Mouse (Mus musculus) embryo, embryonic 9.5 days (tissue): Measurements from ENCODE around the gene Fgf9.

Source experiments
- DNase-seq: peaks from one replicate; pipeline ENCODE4 v3.0.0-alpha.2; 2017; ENCODE audit errors: extremely low spot score

Fgf9 gene

GRCm38 (mm10) chr14:58089486-58089885 lies 19.1 kb downstream of the Fgf9 start:
- no peak for DNase-seq

GRCm38 (mm10) chr14:58091321-58091720 lies 21.0 kb downstream of the Fgf9 start:
- no peak for DNase-seq

DNA sequence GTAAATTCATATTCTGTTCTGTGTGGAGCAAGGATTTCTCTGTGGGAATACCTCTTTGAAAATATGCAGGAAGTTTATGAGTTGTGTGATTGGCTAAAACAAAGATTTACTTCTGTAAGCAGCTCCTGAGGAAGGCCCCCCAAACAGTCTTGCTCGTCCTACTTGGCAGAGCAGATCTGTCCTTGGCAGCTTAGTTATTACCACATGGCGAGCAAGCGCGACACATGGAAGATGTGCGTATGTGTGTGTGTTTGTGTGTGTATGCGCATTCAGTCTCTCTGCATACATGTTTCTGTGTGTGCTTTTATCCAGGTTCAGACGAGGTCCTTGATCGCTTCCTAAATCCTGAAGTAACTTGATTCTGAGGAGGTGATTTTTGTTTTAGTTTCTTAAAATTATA lies 29.3 kb downstream of the Fgf9 start:
- DNase-seq = no peak

DNA sequence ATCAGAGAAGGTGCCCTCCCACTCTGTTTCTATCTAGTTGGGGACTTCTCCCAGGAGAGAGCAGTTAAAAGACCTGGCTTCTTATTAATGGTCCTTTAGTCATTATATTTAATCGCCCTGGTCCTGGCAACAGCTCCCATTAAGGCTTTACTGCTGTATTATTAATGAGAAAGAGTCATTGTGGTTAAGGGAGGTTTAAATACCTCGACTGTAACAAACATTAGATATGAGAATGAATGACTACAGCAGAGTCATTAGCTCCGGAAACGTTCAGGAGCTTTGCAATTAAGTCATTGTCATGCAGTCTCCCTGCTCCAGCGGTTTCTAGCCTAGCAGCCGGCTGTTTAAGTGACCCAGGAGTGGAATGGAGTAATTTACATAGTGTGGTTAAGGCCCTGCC lies 31.0 kb downstream of the Fgf9 start:
- DNase-seq = no peak

DNA sequence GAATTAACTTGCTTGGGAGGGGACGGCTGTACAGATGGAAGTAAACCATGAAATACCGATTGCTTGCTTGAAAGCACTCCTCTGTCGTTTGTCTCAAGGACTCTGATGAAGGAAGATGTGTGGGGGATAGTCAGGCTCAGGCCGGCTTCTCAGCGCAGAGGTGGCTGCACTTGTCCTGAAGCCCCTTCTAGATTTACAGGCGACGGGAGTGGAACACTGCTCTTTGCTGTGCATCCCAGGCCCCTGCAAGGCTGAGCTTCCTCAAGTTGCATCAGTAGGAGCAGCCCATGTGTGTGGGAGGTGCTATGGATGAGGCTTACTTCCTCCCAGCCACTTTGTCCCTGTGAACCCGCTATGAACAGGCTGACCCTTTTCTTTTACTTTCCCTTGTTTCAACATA lies 33.9 kb downstream of the Fgf9 start:
- DNase-seq = no peak

DNA sequence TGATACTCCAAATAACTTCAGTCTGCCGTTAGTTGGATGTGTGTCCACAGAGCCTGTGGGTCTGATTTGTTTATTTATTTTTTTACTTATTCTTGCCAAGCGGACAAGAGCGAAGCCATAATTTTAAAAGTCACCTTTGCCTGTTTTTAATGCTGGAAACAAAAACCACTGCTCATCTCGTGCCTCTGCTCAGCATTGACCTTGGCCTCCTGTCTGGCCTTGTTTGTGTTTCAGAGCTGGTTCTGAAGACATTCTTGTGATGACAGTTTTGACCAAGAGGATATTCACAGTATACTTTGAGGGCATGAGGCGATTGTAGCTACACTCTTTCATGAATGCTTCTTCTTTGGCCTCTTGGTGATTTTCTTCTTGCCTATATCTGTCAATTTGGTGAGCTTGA lies 35.2 kb downstream of the Fgf9 start:
- DNase-seq = no peak

DNA sequence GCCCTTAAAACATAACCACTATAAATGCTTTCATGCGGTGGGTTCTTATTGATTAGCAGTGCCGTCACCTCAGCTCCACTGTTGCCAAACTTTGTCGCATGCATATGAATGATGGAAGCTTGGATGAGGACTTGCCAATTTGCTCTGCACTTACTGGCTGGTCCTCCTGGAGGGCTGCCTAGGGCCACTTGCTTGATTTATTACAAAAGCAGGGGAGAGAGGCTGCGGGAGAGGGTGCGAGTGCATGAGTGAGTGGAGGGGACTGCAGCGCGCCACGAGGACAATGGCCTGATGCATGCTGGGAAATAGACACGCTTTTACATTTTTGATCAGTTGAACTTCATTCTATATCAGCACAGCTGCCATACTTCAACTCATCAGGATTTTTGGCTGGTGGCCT lies 39.3 kb downstream of the Fgf9 start:
- no peak for DNase-seq

DNA sequence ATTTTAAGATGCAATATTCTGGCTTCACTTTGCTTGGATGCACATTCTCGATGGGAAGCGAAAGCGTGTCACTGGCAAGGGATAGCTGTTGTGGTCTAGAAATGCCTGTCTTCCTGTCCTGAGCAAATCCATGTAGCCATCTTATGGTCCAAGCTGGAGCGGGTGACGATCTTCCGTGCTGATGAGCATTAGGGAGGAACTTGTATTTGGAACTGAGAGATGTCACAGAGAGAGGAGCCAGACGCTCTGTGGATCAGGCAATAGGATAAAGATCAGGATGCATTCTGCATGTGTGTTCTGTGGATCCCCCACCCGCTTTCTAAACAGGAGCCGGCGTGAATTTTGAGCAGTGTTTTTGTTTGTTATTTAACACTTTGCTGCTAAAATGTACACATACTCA lies 41.2 kb downstream of the Fgf9 start:
- no peak for DNase-seq

- no peak for DNase-seq
Observed at GRCm38 (mm10) chr14:58112341-58112740, 42.0 kb downstream of the Fgf9 start.

DNA sequence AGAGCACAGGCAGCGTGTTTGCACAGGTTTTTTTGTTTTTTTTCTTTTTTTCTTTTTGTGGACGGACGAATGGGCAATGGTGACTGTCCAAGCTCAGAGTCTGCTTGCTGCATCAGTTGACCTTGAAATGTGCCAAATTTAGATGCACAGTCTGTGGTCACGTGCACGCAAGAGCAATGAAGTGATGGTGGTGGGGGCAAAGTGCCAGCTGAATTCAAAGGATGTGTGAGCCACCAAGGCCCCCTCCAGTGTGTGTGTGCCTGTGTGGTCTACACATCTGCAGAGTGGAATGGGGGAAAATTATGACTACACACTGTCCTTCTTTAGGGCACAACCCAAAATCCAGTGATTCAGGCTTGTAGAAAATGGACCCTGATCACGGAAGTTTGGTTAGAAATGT lies 42.8 kb downstream of the Fgf9 start:
- DNase-seq = no peak

GRCm38 (mm10) chr14:58114146-58114545 lies 43.8 kb downstream of the Fgf9 start:
- no peak for DNase-seq

DNA sequence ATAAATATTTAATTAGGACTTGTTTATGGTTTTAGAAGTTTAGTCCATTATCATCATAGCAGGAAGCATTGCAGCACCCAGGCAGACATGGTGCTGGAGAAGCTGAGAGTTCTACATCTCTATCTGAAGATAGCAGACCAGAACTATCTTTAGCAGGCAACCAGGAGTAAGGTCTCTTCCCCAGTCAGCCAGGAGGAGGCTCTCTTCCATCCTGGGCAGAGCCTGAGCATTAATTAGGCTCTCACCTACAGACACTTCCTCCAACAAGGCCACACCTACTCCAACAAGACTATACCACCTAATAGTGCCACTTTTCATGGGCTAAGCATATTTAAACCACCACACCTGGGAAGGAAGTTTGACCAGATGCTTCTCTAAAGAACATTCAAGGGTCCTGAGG lies 54.3 kb downstream of the Fgf9 start:
- DNase-seq = no peak

DNA sequence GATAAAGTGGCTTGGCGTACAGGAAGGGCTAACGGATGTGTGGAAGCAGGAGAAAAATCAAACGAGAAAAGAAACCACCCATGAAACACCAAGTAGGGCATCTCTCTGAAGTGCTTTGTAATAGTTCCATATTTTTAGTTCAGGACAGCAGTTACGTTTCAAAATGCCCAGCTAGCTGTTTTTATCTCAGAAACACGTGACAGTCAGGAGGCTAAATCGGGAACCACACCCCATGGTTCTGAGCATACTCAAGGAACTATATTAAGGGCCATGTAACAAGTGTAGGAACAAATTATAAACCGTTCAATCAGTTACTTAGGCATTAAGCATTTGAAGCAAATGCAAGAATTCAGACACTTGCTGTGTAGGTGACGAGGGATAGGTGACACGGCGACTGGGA lies 56.2 kb downstream of the Fgf9 start:
- no peak for DNase-seq

GRCm38 (mm10) chr14:58139506-58140055 lies 69.2 kb downstream of the Fgf9 start:
- DNase-seq = no peak

- DNase-seq = no peak
Observed at GRCm38 (mm10) chr14:58149637-58150470, 79.5 kb downstream of the Fgf9 start.

DNA sequence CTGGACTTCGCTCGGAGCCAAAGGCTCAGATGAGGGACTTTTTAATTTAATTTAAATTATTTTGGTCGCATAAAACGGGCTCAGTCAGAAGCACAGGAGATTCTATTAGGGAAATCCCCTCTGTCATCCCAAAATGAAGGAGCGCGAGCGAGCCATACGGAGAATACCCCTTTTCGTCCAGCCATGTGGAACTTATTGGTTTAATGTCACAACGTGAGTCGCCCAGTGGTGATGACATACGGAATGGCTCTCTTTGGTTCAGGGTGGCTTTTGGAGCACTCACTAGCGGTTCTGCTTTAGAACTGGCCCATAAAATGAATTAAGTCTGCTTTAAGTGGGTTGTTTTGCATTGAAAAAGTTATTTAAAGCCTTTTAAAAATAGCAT lies 80.1 kb downstream of the Fgf9 start:
- no peak for DNase-seq

- no peak for DNase-seq
Observed at GRCm38 (mm10) chr14:58152110-58152509, 81.8 kb downstream of the Fgf9 start.

DNA sequence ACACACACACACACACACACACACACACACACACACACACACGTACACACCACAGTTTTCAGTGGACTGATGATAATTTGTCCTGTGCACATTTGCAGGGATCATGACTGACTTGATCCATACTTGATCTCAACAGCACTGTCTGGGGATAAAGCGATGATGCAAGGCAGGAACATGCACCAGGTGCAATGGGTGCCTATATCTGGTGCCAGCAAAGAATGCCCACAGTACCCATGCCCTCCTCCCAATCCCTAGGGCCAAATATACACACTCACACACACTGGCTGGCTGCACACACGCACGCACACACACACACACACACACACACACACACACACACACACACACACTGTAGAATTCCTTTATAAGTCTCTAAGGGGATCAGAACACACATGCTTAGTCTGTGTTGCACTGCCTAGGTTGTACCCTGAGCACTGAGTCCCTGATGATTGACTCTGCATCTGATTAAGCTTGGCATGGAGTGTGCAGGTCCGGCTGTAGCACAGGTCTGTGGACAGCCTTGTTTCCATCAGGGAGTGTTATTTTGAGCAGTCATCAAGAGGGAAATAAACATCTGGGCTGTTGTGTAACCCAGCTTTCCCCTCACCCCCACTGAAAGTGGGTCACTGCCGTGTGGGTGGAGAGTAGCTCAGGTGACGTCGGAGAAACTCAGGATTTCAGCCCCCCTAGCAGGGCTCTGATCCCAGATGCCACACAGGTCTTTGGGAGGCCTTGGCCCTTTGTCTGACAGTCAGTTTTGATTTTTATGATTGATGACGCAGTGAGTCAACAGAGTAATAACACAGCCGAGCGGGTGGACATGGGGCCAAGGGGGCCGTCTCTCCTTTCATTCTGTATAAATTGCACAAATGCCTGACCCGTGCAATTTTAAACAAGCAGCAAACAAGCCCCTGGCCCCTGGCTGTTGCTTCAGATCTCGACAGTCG lies 83.4 kb downstream of the Fgf9 start:
- no peak for DNase-seq

- DNase-seq = no peak
Observed at GRCm38 (mm10) chr14:58160624-58161023, 90.3 kb downstream of the Fgf9 start.
